Mouse (Mus musculus) Patski (cell line): Measurements from ENCODE around the gene Rpl27a. TPM values are rescaled to one million over a fixed set of nuclear protein-coding genes. Genes with fewer than 3 reads are reported as not detected.

Experiments used
- ATAC-seq: fragments of 100-300 bp; one replicate; pipeline ENCODE4 v1.8.0; 2021
- CTCF ChIA-PET: fragments of 350-600 bp; sonication (Branson Sonifier 250); formaldehyde crosslinking; loops from one replicate; lab custom pipeline; 2022; ENCODE audit warnings: inconsistent platforms; lab: Charles Lee
- POLR2A ChIA-PET: fragments of 350-600 bp; sonication (Branson Sonifier 250); formaldehyde crosslinking; loops from one replicate; lab custom pipeline; 2022; ENCODE audit warnings: antibody characterized with exemption, inconsistent platforms; lab: Charles Lee
- DNase-seq: peaks from one replicate; pipeline ENCODE4 v3.0.0-alpha.2; 2011; ENCODE audit warnings: low read depth, low spot score
- H3K27me3 ChIP-seq: fragments of 371-371 bp; one replicate; pipeline ENCODE4 v1.5.1; 2021
- CTCF ChIP-seq: fragments of 100-300 bp; IDR thresholded peaks from one replicate; pipeline ENCODE4 v1.5.1; 2021
- in situ Hi-C: fragments of 300-500 bp; cut with MboI; formaldehyde crosslinking; loops from 3 replicates; pipeline ENCODE4 v1.11.1; 2018; ENCODE audit warnings: low pct_unique_long_range_greater_than_20kb, mixed read lengths
- polyA plus RNA-seq: library from polyadenylated mRNA; unstranded; gene quantifications from one replicate; pipeline ENCODE4 v1.2.3, GENCODE M21; 2021

Rpl27a gene
- polyA plus RNA-seq, 1 experiment from 2014 or later = 478 TPM

DNA sequence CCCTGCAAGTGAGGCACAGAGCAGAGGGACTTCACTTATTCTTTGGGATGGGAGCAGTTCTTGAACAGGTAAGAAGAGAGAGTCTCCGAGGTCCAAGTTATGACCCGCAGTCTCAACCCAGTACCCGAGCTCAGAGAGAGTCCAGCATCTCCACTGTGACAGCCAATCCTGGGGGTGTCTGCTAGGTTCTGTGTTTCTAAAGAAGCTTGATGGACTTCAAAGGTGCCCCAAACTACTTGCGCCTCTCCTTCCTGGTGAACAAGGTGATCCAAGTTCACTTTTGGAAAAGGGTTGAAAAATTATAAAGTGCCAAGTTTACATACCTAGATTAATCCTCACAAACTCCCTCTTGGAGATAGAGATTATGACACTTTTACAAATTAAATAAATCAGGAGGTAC, 10.9 kb upstream of the Rpl27a start, which contains the start of gene Trim66:
Trim66 (minus strand) TSS at position 101 of the 400 bp plus-strand sequence.
- ATAC-seq (no peak), DNase-seq (no peak)
- TF ChIP-seq CTCF = no peak
- in situ Hi-C loops = no loop called here
- POLR2A ChIA-PET = no interaction called here
- no peaks in the 10 kb centered on the region for H3K27me3 ChIP-seq
- CTCF ChIA-PET = no interaction called here

DNA sequence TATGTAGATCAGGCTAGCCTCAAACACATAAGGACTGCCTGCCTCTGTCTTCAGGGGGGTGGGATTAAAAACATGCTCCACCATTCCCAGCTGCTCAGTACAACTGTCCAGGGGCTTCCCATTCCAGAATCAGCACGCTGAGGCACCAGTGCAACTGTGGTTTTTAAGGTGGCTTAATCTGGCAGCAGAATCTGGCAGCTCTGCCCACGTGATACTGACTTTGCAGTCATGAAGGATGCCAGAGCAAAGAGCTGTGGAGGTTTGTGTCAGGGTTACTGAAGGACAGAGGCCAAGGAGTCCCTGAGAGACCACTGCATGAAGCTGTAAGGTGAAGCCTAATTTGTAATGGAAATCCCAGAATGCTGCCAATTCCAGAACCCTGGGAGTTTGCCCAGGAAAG, 8.1 kb upstream of the Rpl27a start:
- DNase-seq = no peak
- CTCF ChIA-PET = interaction anchor here (1.3 kb wide), 1 partner anchor 18 kb away, joined by 3 read pairs; no protein-coding TSS in a partner anchor
- in situ Hi-C loops = no loop called here
- TF ChIP-seq CTCF = no peak
- POLR2A ChIA-PET = no interaction called here
- H3K27me3 ChIP-seq = no peaks in the 10 kb centered on the region
- no peak for ATAC-seq

DNA sequence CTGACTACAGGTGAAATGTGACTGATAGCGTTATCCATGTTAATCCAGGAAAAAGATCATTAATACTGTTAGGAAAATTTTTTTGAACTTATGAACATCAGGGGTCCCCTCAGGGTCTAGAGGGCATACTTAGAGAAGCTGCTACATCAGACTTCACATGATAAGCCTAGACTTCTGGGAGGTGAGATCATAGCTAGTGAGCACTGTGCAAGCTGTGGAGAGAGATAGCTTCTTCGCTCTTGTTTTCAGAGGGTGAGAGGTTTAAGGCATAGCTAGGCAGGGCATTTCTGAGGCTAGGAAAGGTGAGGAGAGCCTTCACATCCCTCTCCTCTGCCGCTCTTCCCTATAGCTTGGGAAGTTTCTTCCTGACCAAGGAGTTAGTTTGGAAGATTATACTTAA, 7.1 kb upstream of the Rpl27a start:
- CTCF ChIA-PET = no interaction called here
- ATAC-seq (no peak), DNase-seq (no peak)
- in situ Hi-C loops = no loop called here
- no peaks in the 10 kb centered on the region for H3K27me3 ChIP-seq
- POLR2A ChIA-PET = no interaction called here
- TF ChIP-seq CTCF = no peak

DNA sequence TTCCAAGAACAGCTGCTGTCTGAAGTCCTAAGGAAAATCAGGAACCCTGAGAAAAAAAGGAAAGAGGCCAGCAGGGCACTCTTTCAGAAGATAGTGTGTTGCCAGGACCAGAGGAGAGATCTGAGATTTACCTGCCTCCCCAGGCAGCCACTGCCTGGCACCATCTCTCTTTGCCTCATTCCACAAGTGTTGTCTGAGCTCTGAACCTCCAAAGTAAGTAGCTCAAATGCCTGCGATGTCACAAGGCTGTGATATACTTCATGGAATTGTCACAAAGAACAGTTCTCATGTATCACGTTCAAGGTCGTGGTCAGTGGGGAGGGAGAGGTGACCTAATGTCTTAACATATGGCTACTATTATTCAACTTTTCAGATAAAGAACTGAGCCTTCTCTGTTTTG, 2.4 kb upstream of the Rpl27a start:
- DNase-seq (no peak), ATAC-seq (no peak)
- no peaks in the 10 kb centered on the region for H3K27me3 ChIP-seq
- in situ Hi-C loops = no loop called here
- ChIA-PET CTCF (interaction anchor here (1.3 kb wide), 1 partner anchor 36 kb away, joined by 3 read pairs; no protein-coding TSS in a partner anchor), POLR2A (no interaction called here)
- no peak for TF ChIP-seq CTCF

DNA sequence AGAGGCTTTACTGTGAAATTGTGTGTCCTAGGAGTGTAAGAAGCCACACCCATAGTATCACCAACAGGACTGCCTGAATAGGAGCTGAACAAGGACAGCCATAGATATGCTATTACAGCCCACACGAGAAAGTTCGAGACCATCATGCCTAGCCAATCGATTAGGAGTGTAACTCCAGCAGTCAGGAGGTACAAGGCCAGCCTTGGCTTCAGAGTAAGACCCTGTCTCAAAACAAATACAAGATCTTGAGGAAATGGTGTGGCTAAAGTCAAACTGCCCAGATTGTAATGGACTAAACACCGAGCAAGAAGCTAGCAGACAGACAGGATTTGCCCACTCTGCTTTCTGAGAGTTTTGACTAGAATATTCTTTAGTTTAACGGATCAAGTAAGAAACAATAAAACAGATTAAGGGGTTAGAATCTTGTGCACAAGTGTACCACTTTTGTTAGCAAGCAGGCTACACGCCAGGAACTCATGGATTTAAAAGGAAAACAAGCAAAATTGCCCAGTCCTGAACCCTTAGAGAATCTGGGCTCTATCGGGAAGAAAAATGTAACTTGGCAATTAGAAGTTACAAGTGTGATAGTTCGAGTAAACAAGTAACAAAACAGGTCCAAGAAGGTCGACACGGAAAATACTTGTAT, 788 bp upstream of the Rpl27a start:
- in situ Hi-C loops = no loop called here
- TF ChIP-seq CTCF = no peak
- ATAC-seq (no peak), DNase-seq (no peak)
- H3K27me3 ChIP-seq = no peaks in the 10 kb centered on the region
- ChIA-PET POLR2A (interaction anchor here (0.8 to 0.9 kb wide), 2 partner anchors 27 to 88 kb away, joined by 3 read pairs; no protein-coding TSS in a partner anchor), CTCF (interaction anchor here (1.0 kb wide), 1 partner anchor 93 kb away, joined by 3 read pairs; no protein-coding TSS in a partner anchor)

DNA sequence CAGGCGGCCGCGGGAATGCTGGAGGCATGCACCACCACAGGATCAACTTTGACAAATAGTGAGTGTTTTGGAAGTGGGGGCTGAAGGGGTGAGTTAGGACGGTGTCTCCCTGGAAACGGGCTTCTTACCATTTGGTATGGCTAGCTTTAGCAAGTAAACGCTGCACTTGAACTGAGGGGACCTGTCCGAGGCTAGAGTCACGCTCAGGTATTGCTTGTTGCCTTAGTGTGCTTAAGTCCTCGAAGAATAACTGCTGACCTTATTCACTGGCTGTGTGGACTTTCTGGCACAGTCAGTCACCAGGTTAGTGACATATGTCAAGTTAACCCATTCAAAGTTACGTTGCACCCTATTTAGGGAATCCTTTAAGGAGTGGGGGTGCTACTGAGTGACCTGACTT, 989 bp downstream of the Rpl27a start:
- H3K27me3 ChIP-seq = no peaks in the 10 kb centered on the region
- TF ChIP-seq CTCF = no peak
- DNase-seq = no peak
- no peak for ATAC-seq
- in situ Hi-C loops = no loop called here
- POLR2A ChIA-PET = interaction anchor here (0.7 to 1.1 kb wide), 2 partner anchors 22 to 35 kb away, joined by 3 read pairs; no protein-coding TSS in a partner anchor
- CTCF ChIA-PET = interaction anchor here (1.0 kb wide), 1 partner anchor 112 kb away, joined by 3 read pairs; no protein-coding TSS in a partner anchor

DNA sequence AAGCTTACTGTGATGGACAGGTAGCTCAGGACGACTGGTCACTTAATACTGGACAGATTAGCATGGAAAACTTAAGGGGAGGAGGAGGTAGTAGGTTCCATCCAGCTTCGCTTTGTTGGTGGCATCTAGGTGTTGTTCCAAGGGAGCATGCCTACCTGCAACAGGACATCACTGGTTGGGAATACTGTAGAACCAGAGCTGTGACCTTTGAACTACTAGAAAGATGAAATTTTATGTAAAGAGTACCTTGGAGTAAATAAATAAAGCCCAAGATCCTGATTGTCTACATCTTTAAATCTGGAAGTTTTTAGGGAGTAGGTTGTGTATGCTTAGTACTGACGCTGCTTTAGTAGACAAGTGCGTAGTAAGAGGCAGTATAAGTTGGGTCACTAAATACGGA, 3.1 kb downstream of the Rpl27a start:
- in situ Hi-C loops = no loop called here
- H3K27me3 ChIP-seq = no peaks in the 10 kb centered on the region
- ChIA-PET POLR2A (interaction anchor here (1.0 kb wide), 1 partner anchor 8 kb away, joined by 3 read pairs; no protein-coding TSS in a partner anchor), CTCF (no interaction called here)
- no peak for DNase-seq
- ATAC-seq = no peak
- TF ChIP-seq CTCF = no peak

DNA sequence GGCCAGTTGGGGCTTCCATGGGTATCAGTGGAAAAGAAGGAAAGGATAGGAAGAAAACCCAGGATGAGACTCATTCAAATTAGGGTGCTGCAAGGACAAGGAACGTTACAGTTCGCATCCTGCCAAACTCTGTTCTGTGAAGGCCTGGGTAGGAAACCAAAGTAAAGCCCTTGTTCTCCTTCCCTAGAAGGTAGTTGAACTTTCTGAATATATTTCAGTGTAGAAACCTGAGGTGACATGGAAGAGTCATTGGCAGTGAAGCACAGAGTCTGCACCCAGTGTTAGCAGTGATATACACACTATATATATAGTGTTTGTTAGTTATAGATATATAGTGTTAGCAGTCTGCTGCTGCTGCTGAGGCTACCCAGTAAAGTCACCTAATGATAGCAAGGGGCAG, 4.4 kb downstream of the Rpl27a start:
- H3K27me3 ChIP-seq = no peaks in the 10 kb centered on the region
- no peak for TF ChIP-seq CTCF
- in situ Hi-C loops = no loop called here
- ATAC-seq (no peak), DNase-seq (no peak)
- POLR2A ChIA-PET = no interaction called here
- CTCF ChIA-PET = no interaction called here

DNA sequence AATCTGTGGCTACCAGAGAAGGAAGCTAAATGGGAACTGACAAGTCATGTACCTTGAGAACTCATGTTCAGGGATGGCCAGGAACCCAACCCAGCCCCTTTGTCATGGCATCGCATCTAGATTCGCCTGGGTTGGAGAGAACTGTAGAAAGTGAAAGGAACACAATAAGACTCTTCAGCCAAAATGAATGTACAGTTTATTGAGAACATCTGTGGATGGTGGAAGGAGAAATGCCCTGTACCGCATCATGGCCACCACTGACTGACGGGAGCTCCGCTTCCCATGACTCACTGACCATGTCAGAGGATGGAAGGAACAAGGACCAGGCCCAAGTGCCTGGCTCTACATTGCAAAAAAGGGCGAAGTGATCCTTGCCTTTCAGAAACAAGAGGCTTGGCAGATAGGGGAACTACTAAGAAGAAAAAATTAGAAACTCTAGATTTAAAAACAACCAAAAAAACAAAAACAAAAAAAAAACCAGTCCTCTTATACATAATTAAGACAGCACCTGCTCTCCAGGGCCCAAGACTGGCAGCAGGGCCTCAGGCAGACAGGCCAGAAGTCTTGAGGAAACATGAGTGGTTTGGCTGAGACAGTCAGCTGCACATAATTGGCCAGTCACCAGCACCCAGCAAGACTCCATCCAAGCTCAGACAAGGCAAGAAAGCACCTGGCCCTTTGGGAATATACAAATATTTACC, 4.9 kb downstream of the Rpl27a start:
- POLR2A ChIA-PET = no interaction called here
- no peak for DNase-seq
- no peaks in the 10 kb centered on the region for H3K27me3 ChIP-seq
- CTCF ChIA-PET = interaction anchor here (1.5 to 2.1 kb wide), 2 partner anchors 17 to 21 kb away, joined by 3 to 8 read pairs; no protein-coding TSS in a partner anchor
- TF ChIP-seq CTCF = no peak
- ATAC-seq = no peak
- in situ Hi-C loops = no loop called here

DNA sequence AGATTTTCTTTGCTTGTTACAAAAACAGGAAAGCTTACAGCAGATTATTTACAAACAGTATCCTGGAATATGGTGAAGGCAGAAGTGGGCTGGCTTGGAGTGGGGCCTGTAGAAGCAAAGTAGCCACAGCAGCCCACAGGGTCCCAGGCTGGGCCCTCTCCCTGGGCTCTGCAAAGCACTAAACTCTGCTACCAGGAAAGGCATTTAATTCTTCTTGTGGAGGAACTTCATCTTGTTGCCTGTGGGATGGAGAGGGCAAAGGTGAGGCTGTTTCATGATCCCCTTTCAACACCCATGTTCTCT, 5.4 kb downstream of the Rpl27a start:
- DNase-seq = no peak
- in situ Hi-C loops = no loop called here
- no peaks in the 10 kb centered on the region for H3K27me3 ChIP-seq
- TF ChIP-seq CTCF = no peak
- POLR2A ChIA-PET = no interaction called here
- CTCF ChIA-PET = interaction anchor here (1.5 to 2.1 kb wide), 2 partner anchors 17 to 21 kb away, joined by 3 to 8 read pairs; no protein-coding TSS in a partner anchor
- ATAC-seq = no peak

DNA sequence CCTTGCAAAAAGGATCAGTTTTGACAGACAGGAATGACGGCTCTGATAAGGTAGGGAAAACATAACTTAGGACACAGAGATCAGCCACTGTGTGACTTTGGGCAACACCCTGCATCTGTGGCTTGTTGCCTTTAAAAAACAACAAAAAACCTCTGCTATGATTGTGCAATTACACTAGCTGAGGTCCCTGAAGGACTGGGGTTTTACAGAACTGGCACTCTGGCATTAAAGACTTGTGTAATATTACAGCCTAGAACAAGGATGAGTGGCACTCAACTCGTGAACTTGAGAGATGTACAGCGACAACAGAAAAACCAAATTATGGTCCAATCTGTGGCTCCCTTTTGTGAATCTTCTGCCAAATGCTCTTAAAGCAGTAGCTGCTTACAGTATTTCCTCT, 5.8 kb downstream of the Rpl27a start:
- in situ Hi-C loops = loop anchor here (25.0 kb wide), 1 partner anchor 188 kb away; the partner anchor contains the start of genes Akip1, BC051019 and St5
- DNase-seq = no peak
- H3K27me3 ChIP-seq = no peaks in the 10 kb centered on the region
- TF ChIP-seq CTCF = no peak
- no peak for ATAC-seq
- ChIA-PET CTCF (interaction anchor here (1.5 to 2.6 kb wide), 3 partner anchors 17 to 89 kb away, joined by 3 to 8 read pairs (median 8); no protein-coding TSS in a partner anchor), POLR2A (no interaction called here)
